Mouse (Mus musculus): ENCODE results near the gene Actn3.

DNA sequence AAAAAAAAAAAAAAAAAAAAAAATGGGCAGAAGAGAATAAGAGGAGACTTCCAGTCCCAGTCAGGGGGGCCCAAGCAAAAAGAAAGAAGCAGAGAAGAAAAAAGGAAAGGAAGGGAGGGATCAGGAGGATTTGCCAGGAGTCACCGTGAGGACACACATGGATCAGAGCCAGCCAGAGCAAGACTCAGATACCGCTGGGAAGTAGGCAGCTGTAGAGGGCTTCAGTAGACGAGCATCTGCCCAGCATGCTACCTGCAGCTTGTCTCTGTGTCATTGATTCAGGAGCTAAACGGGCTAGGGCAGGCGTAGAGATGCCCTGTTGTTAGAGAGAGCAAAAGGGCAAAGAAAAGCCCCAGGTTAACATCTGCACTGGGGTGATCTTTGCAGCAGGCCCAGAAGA lies 27.4 kb downstream of the Actn3 start:
- no peak for TF ChIP-seq POLR2A (IDR thresholded peaks at IDR 0.05; ENCODE audit: low read depth, low read length)
- TF ChIP-seq CTCF (IDR thresholded peaks at IDR 0.05; ENCODE audit: extremely low read depth, insufficient read length, insufficient replicate concordance, low read depth, low read length): no peak
